Mouse (Mus musculus): ENCODE results near the gene Vmn2r86. TPM values are rescaled to one million over a fixed set of nuclear protein-coding genes. Genes with fewer than 3 reads are reported as not detected.
"Not testable (repeated sequence)": the region's sequence is repeated elsewhere in the genome, so short reads cannot be mapped to it uniquely, and the experiment has no call there.

Gene Vmn2r86
- polyA plus RNA-seq, 1 experiment from 2014 or later = 0.03 TPM

- H3K27me3 ChIP-seq (replicated peaks; ENCODE audit: control insufficient read depth, insufficient read depth, low read length); H3K27ac ChIP-seq (ENCODE audit: low read depth, low read length); H3K4me2 ChIP-seq (ENCODE audit: low read length); ATAC-seq; DNase-seq (ENCODE audit: low spot score); H3K9ac ChIP-seq (ENCODE audit: low read length); H3K9me3 ChIP-seq (replicated peaks; ENCODE audit: control insufficient read depth, low read length); H3K36me3 ChIP-seq (ENCODE audit: control insufficient read depth, insufficient read depth, low read length); H3K4me1 ChIP-seq (ENCODE audit: control insufficient read depth, insufficient read depth, low read length); H3K4me3 ChIP-seq (ENCODE audit: low read depth, low read length): not testable (repeated sequence)
These were observed 39.5 kb downstream of the Vmn2r86 start for GRCm38 (mm10) chr10:130416352-130416751.

GRCm38 (mm10) chr10:130412167-130412698 lies 43.6 kb downstream of the Vmn2r86 start:
- not testable (repeated sequence) for H3K27ac ChIP-seq (ENCODE audit: low read depth, low read length); H3K4me1 ChIP-seq (ENCODE audit: control insufficient read depth, insufficient read depth, low read length); H3K9me3 ChIP-seq (replicated peaks; ENCODE audit: control insufficient read depth, low read length); H3K4me3 ChIP-seq (ENCODE audit: low read depth, low read length); DNase-seq (ENCODE audit: low spot score); H3K9ac ChIP-seq (ENCODE audit: low read length); H3K27me3 ChIP-seq (replicated peaks; ENCODE audit: control insufficient read depth, insufficient read depth, low read length); H3K36me3 ChIP-seq (ENCODE audit: control insufficient read depth, insufficient read depth, low read length); ATAC-seq; H3K4me2 ChIP-seq (ENCODE audit: low read length)
- WGBS = 87% methylated on average over 28 of the region's 35 CpGs

GRCm38 (mm10) chr10:130394232-130394631 lies 61.6 kb downstream of the Vmn2r86 start, which contains the start of gene Vmn2r84:
Gene Vmn2r84 (minus strand): TSS chr10:130394332.
- DNase-seq (ENCODE audit: low spot score) (no peak), ATAC-seq (no peak)
- H3K27ac ChIP-seq (ENCODE audit: low read depth, low read length) = no peak within 1 kb of the TSS
- H3K4me2 ChIP-seq (ENCODE audit: low read length) = no peak within 1 kb of the TSS
- no peaks in the 10 kb centered on the region for H3K27me3 ChIP-seq (replicated peaks; ENCODE audit: control insufficient read depth, insufficient read depth, low read length)
- H3K9me3 ChIP-seq (replicated peaks; ENCODE audit: control insufficient read depth, low read length) = no peaks in the 10 kb centered on the region
- H3K4me3 ChIP-seq (ENCODE audit: low read depth, low read length) = no peak within 1 kb of the TSS
- H3K9ac ChIP-seq (ENCODE audit: low read length) = no peak within 1 kb of the TSS
- no peaks in the 10 kb centered on the region for H3K36me3 ChIP-seq (ENCODE audit: control insufficient read depth, insufficient read depth, low read length)
- H3K4me1 ChIP-seq (ENCODE audit: control insufficient read depth, insufficient read depth, low read length) = no peaks in the 10 kb centered on the region

Other genes with a start within 250 kb of the Vmn2r86 start
- gene Olfr827, start 241.6 kb downstream of the Vmn2r86 start, polyA plus RNA-seq (2014; fragmentation: Nextera tagmentation; extraction: Ambion mirVana) = not detected in 2 replicates
- gene Neurod4, start 175.8 kb downstream of the Vmn2r86 start, polyA plus RNA-seq (2014; fragmentation: Nextera tagmentation; extraction: Ambion mirVana) = 6.1 and 8.1 TPM in 2 replicates
- gene Tespa1, start 133.2 kb downstream of the Vmn2r86 start, polyA plus RNA-seq (2014; fragmentation: Nextera tagmentation; extraction: Ambion mirVana) = not detected in 2 replicates
- gene Vmn2r84, start 61.7 kb downstream of the Vmn2r86 start, polyA plus RNA-seq (2014; fragmentation: Nextera tagmentation; extraction: Ambion mirVana) = not detected in 2 replicates
- gene Vmn2r85, start 26.3 kb downstream of the Vmn2r86 start, polyA plus RNA-seq (2014; fragmentation: Nextera tagmentation; extraction: Ambion mirVana) = not detected in 2 replicates
- gene Vmn2r87, start 41.3 kb upstream of the Vmn2r86 start, polyA plus RNA-seq (2014; fragmentation: Nextera tagmentation; extraction: Ambion mirVana) = 0.08 and 0.12 TPM in 2 replicates